Mouse (Mus musculus) bone marrow macrophage, adult 2 months (primary cell): ENCODE results near the gene Mrnip. TPM values are rescaled to one million over a fixed set of nuclear protein-coding genes. Genes with fewer than 3 reads are reported as not detected.

Source experiments
- H3K27ac ChIP-seq: 2 replicates; pipeline ENCODE4 v1.5.1; 2012; ENCODE audit warnings: low read depth, low read length; ENCODE audit not compliant: insufficient read depth
- H3K4me1 ChIP-seq: 2 replicates; pipeline ENCODE4 v1.6.1; 2012; ENCODE audit warnings: low read length; ENCODE audit not compliant: control insufficient read depth, insufficient read depth
- H3K4me3 ChIP-seq: 2 replicates; pipeline ENCODE4 v1.5.1; 2012; ENCODE audit warnings: mild to moderate bottlenecking, low read length, moderate library complexity; ENCODE audit not compliant: insufficient read depth
- CTCF ChIP-seq: IDR thresholded peaks from 2 replicates; pipeline ENCODE4 v1.5.1; 2012; ENCODE audit warnings: low read depth, mild to moderate bottlenecking, low read length, moderate library complexity
- POLR2A ChIP-seq: IDR thresholded peaks from 2 replicates; pipeline ENCODE4 v1.6.1; 2012; ENCODE audit warnings: mild to moderate bottlenecking, low read depth, low read length, borderline replicate concordance
- polyA plus RNA-seq: library from polyadenylated mRNA; stranded (reverse); fragments of >200 nt; gene quantifications from 2 replicates; pipeline ENCODE4 v1.2.4, GENCODE M21; 2012; ENCODE audit not compliant: missing spikeins, insufficient read depth, insufficient read length

Gene Mrnip
- polyA plus RNA-seq, 1 experiment: 3.6 TPM

- Histone ChIP-seq H3K4me3 (peak overlapping the region; percentile 97), H3K27ac (peak overlapping the region; percentile 87; the same call in 1 of the 2 replicates), H3K4me1 (peaks cover 44% of the 10 kb centered on the region)
- TF ChIP-seq POLR2A (no peak), CTCF (no peak)
Measured at GRCm38 (mm10) chr11:50222559-50223276, 48.5 kb downstream of the Mrnip start.

GRCm38 (mm10) chr11:50223783-50224662, 49.8 kb downstream of the Mrnip start:
- Histone ChIP-seq H3K27ac (peak overlapping the region; percentile 87), H3K4me1 (peaks cover 44% of the 10 kb centered on the region), H3K4me3 (peak overlapping the region; percentile 97)
- TF ChIP-seq CTCF (no peak), POLR2A (no peak)

- TF ChIP-seq POLR2A (no peak), CTCF (no peak)
- H3K27ac ChIP-seq: peak overlapping the region; percentile 87
- H3K4me1 ChIP-seq: peaks cover 46% of the 10 kb centered on the region
- peak overlapping the region; percentile 97 for H3K4me3 ChIP-seq
Measured at GRCm38 (mm10) chr11:50224671-50225530, 50.7 kb downstream of the Mrnip start.

GRCm38 (mm10) chr11:50225611-50226378, 51.6 kb downstream of the Mrnip start:
- TF ChIP-seq CTCF (no peak), POLR2A (no peak)
- H3K27ac ChIP-seq: peak overlapping the region; percentile 68
- peak overlapping the region; percentile 97 for H3K4me3 ChIP-seq
- peaks cover 45% of the 10 kb centered on the region for H3K4me1 ChIP-seq

GRCm38 (mm10) chr11:50226406-50226805, 52.2 kb downstream of the Mrnip start:
- Histone ChIP-seq H3K4me3 (peak overlapping the region; percentile 97), H3K27ac (peak overlapping the region; percentile 68), H3K4me1 (peaks cover 44% of the 10 kb centered on the region)
- TF ChIP-seq CTCF (no peak), POLR2A (no peak)

GRCm38 (mm10) chr11:50227226-50227625, 53.0 kb downstream of the Mrnip start:
- TF ChIP-seq POLR2A: no peak
- no peak for TF ChIP-seq CTCF
- H3K27ac ChIP-seq: peak overlapping the region; percentile 68
- peaks cover 39% of the 10 kb centered on the region for H3K4me1 ChIP-seq
- H3K4me3 ChIP-seq: peak overlapping the region; percentile 97

- Histone ChIP-seq H3K4me1 (peaks cover 36% of the 10 kb centered on the region), H3K27ac (peak overlapping the region; percentile 68), H3K4me3 (peak overlapping the region; percentile 97)
- no peak for TF ChIP-seq CTCF
- no peak for TF ChIP-seq POLR2A
Measured at GRCm38 (mm10) chr11:50227736-50228135, 53.5 kb downstream of the Mrnip start.

- peaks cover 33% of the 10 kb centered on the region for H3K4me1 ChIP-seq
- H3K4me3 ChIP-seq: peak overlapping the region; percentile 7
Measured at GRCm38 (mm10) chr11:50228772-50229171, 54.5 kb downstream of the Mrnip start.

More at GRCm38 (mm10) chr11:50228772-50229171, 54.5 kb downstream of the Mrnip start:
- no peak for TF ChIP-seq CTCF
- no peak for TF ChIP-seq POLR2A
- H3K27ac ChIP-seq: peak overlapping the region; percentile 54
